Mouse (Mus musculus) stomach, postnatal 0 days (tissue): ENCODE data around the gene Plekha1.

Experiments
- CTCF ChIP-seq: IDR thresholded peaks from 2 replicates; pipeline ENCODE4 v1.5.1; 2016; ENCODE audit warnings: antibody characterized with exemption, low read depth, mild to moderate bottlenecking, moderate library complexity
- EP300 ChIP-seq: optimal IDR thresholded peaks from 2 replicates; pipeline ENCODE3; 2016; ENCODE audit warnings: antibody characterized with exemption

- TF ChIP-seq CTCF (no peak), EP300 (no peak)
Measured at GRCm38 (mm10) chr7:130944766-130945475, 79.4 kb downstream of the Plekha1 start.
